Mouse (Mus musculus) CH12.LX (cell line): ENCODE data around the gene Plekhm1. TPM values are rescaled to one million over a fixed set of nuclear protein-coding genes. Genes with fewer than 3 reads are reported as not detected.

Experiments used
- DNase-seq: peaks from one replicate; pipeline ENCODE4 v3.0.0-alpha.2; 2013; ENCODE audit errors: extremely low read depth
- H3K27ac ChIP-seq: 2 replicates; pipeline ENCODE4 v1.5.1; 2012; ENCODE audit warnings: low read depth, mild to moderate bottlenecking, control low read depth, moderate library complexity; ENCODE audit not compliant: insufficient read depth
- H3K27me3 ChIP-seq: replicated peaks from 2 replicates; pipeline ENCODE3; 2012; ENCODE audit warnings: inconsistent platforms
- H3K36me3 ChIP-seq, 2 experiments: replicated peaks in 1 of 2; 2 replicates each; pipeline versions ENCODE3 to v1.6.1; 2012; ENCODE audit warnings: inconsistent platforms in 1 of 2, low read length in 1 of 2, mild to moderate bottlenecking in 1 of 2, mixed read lengths in 1 of 2, moderate library complexity in 1 of 2; ENCODE audit not compliant: control insufficient read depth in 1 of 2, insufficient read depth in 1 of 2
- H3K4me1 ChIP-seq, 2 experiments: 2 replicates each; pipeline ENCODE4 v1.6.1; 2012; ENCODE audit warnings: inconsistent platforms in 1 of 2, moderate library complexity in 1 of 2; ENCODE audit not compliant: insufficient read depth in 2 of 2, control insufficient read depth in 1 of 2
- H3K4me2 ChIP-seq: 2 replicates; pipeline ENCODE4 v1.6.1; 2012; ENCODE audit warnings: low read depth, mild to moderate bottlenecking, control low read depth; ENCODE audit not compliant: poor library complexity, insufficient read depth, severe bottlenecking
- H3K4me3 ChIP-seq, 3 experiments: fragments of 150-350 bp in 1 of 3; sonication (generic) in 1 of 3; replicated peaks in 1 of 3; 2 replicates each; pipeline versions ENCODE3 to v1.5.1; 2011 to 2012; ENCODE audit warnings: low read depth in 2 of 3, low read length in 2 of 3, mild to moderate bottlenecking in 2 of 3, moderate library complexity in 2 of 3, control low read depth in 1 of 3, improper control_type of control experiment in 1 of 3, inconsistent platforms in 1 of 3, mixed read lengths in 1 of 3; ENCODE audit not compliant: poor library complexity in 1 of 3
- H3K79me2 ChIP-seq: replicated peaks from 2 replicates; pipeline ENCODE4 v1.6.1; 2012; ENCODE audit warnings: mild to moderate bottlenecking, moderate library complexity; ENCODE audit not compliant: control insufficient read depth, poor library complexity, insufficient read depth, severe bottlenecking; ENCODE audit errors: extremely low read depth
- H3K9ac ChIP-seq: 2 replicates; pipeline ENCODE4 v1.6.1; 2012; ENCODE audit warnings: low read depth, mild to moderate bottlenecking, control low read depth, moderate library complexity; ENCODE audit not compliant: insufficient read depth
- H3K9me3 ChIP-seq: replicated peaks from 2 replicates; pipeline ENCODE3; 2012; ENCODE audit warnings: low read length, inconsistent platforms, mixed read lengths
- CHD1 ChIP-seq: IDR thresholded peaks from 2 replicates; pipeline ENCODE4 v1.6.1; 2012; ENCODE audit warnings: low read depth, low read length, improper control_type of control experiment, inconsistent platforms
- CTCF ChIP-seq, 2 experiments: IDR thresholded peaks in 1 of 2; conservative IDR thresholded peaks in 1 of 2; 2 replicates each; pipeline ENCODE4 v1.5.1; 2011 to 2012; ENCODE audit warnings: low read depth in 2 of 2, low read length in 2 of 2, improper control_type of control experiment in 1 of 2, inconsistent platforms in 1 of 2, mild to moderate bottlenecking in 1 of 2, moderate library complexity in 1 of 2
- ELF1 ChIP-seq: IDR thresholded peaks from 2 replicates; pipeline ENCODE4 v1.6.1; 2014; ENCODE audit warnings: low read depth, mild to moderate bottlenecking, inconsistent platforms, low read length, improper control_type of control experiment
- EP300 ChIP-seq: IDR thresholded peaks from 2 replicates; pipeline ENCODE4 v1.6.1; 2011; ENCODE audit warnings: low read length, improper control_type of control experiment
- HCFC1 ChIP-seq: IDR thresholded peaks from 2 replicates; pipeline ENCODE4 v1.6.1; 2012; ENCODE audit warnings: low read depth, mild to moderate bottlenecking, inconsistent platforms, low read length, improper control_type of control experiment
- MAX ChIP-seq: IDR thresholded peaks from 2 replicates; pipeline ENCODE4 v1.6.1; 2011; ENCODE audit warnings: low read length, improper control_type of control experiment
- MEF2A ChIP-seq: IDR thresholded peaks from 2 replicates; pipeline ENCODE4 v1.6.1; 2014; ENCODE audit warnings: low read depth, mild to moderate bottlenecking, inconsistent platforms, low read length, improper control_type of control experiment, borderline replicate concordance
- MYC ChIP-seq: IDR thresholded peaks from 2 replicates; pipeline ENCODE4 v1.6.1; 2011; ENCODE audit warnings: low read depth, mild to moderate bottlenecking, improper control_type of control experiment, low read length
- PAX5 ChIP-seq: IDR thresholded peaks from 2 replicates; pipeline ENCODE4 v1.6.1; 2012; ENCODE audit warnings: low read length, inconsistent platforms, mixed read lengths
- POLR2A ChIP-seq: IDR thresholded peaks from 2 replicates; pipeline ENCODE4 v1.6.1; 2011; ENCODE audit warnings: low read depth, mild to moderate bottlenecking, improper control_type of control experiment, low read length
- RCOR1 ChIP-seq: conservative IDR thresholded peaks from 2 replicates; pipeline ENCODE4 v1.6.1; 2012; ENCODE audit warnings: low read depth, mild to moderate bottlenecking, inconsistent platforms, low read length, improper control_type of control experiment
- SIN3A ChIP-seq: IDR thresholded peaks from 2 replicates; pipeline ENCODE4 v1.6.1; 2012; ENCODE audit warnings: low read length, improper control_type of control experiment, inconsistent platforms
- TCF12 ChIP-seq: IDR thresholded peaks from 2 replicates; pipeline ENCODE4 v1.6.1; 2014; ENCODE audit warnings: low read depth, mild to moderate bottlenecking, inconsistent platforms, low read length, improper control_type of control experiment
- ZKSCAN1 ChIP-seq: IDR thresholded peaks from 2 replicates; pipeline ENCODE4 v1.6.1; 2012; ENCODE audit warnings: low read depth, inconsistent platforms, low read length, improper control_type of control experiment, borderline replicate concordance
- ZMIZ1 ChIP-seq: IDR thresholded peaks from 2 replicates; pipeline ENCODE4 v1.6.1; 2012; ENCODE audit warnings: low read depth, mild to moderate bottlenecking, inconsistent platforms, low read length, improper control_type of control experiment
- dilution Hi-C: fragments of 300-500 bp; cut with MboI; formaldehyde crosslinking; loops from 2 replicates; pipeline ENCODE4 v1.14.3; 2020; ENCODE audit warnings: low sequenced_read_pairs; ENCODE audit not compliant: extremely low pct_unique_long_range_greater_than_20kb, extremely low pct_ligation_motif_present
- in situ Hi-C: fragments of 300-500 bp; cut with MboI; formaldehyde crosslinking; loops from 3 replicates; pipeline ENCODE4 v1.14.3; 2019; ENCODE audit warnings: low sequenced_read_pairs, low pct_ligation_motif_present, low pct_unique_long_range_greater_than_20kb, mixed read lengths
- polyA plus RNA-seq: library from polyadenylated mRNA; unstranded; fragments of >175 nt; gene quantifications from 2 replicates; pipeline ENCODE4 v1.2.1, GENCODE M21; 2012; ENCODE audit warnings: low read depth; ENCODE audit not compliant: insufficient read length
- total RNA-seq, 2 experiments: library from RNA; depleted of rRNA; stranded (reverse); fragments of 300-350 nt in 1 of 2; fragments of >200 nt in 1 of 2; gene quantifications; 2 replicates each; pipeline ENCODE4 v1.2.3; 2012 to 2014

The Plekhm1 gene
- total and polyA plus RNA-seq, 3 experiments = 3.5 to 23.2 (median 5.3) TPM

GRCm38 (mm10) chr11:103335561-103335960 lies 76.9 kb downstream of the Plekhm1 start:
- Histone ChIP-seq H3K4me2 (no peak overlapping the region), H3K4me1 (peaks cover 3 to 51% of the 10 kb centered on the region in 2 experiments; a peak in 2 of 4 replicates), H3K27ac (no peak overlapping the region), H3K36me3 (peaks cover 74 to 98% of the 10 kb centered on the region in 2 experiments), H3K79me2 (no peaks in the 10 kb centered on the region), H3K9me3 (no peaks in the 10 kb centered on the region), H3K27me3 (no peaks in the 10 kb centered on the region), H3K4me3 (no peak overlapping the region), H3K9ac (no peak overlapping the region)
- dilution Hi-C loops = no loop called here
- in situ Hi-C loops = loop anchor here (10.0 kb wide), 1 partner anchor 59 kb away; no protein-coding TSS in a partner anchor
- TF ChIP-seq ZKSCAN1 (no peak), ZMIZ1 (no peak), MEF2A (no peak)
- no peak for DNase-seq

GRCm38 (mm10) chr11:103334925-103335324 lies 77.6 kb downstream of the Plekhm1 start:
- no peak for TF ChIP-seq EP300
- TF ChIP-seq RCOR1 = no peak
- TF ChIP-seq HCFC1 = no peak
- no peak for TF ChIP-seq PAX5
- TF ChIP-seq MYC = no peak
- TF ChIP-seq TCF12 = no peak
- no peak for TF ChIP-seq CTCF (conservative IDR thresholded peaks at IDR 0.05 in 1 of 2, IDR thresholded peaks at IDR 0.05 in 1 of 2; ENCODE audit: low read depth in 2 of 2, low read length in 2 of 2)
- no peak for TF ChIP-seq ELF1
- no peak for TF ChIP-seq ZMIZ1
- TF ChIP-seq POLR2A = no peak
- TF ChIP-seq CHD1 = no peak
- TF ChIP-seq SIN3A = no peak
- no peak for TF ChIP-seq MAX
- Histone ChIP-seq H3K79me2 (no peaks in the 10 kb centered on the region), H3K36me3 (peaks cover 70 to 98% of the 10 kb centered on the region in 2 experiments), H3K27me3 (no peaks in the 10 kb centered on the region), H3K4me3 (no peak overlapping the region), H3K4me2 (no peak overlapping the region), H3K27ac (no peak overlapping the region), H3K9ac (no peak overlapping the region), H3K4me1 (peaks cover 3 to 44% of the 10 kb centered on the region in 2 experiments; a peak in 2 of 4 replicates), H3K9me3 (no peaks in the 10 kb centered on the region)
- in situ Hi-C loops (loop anchor here (5.0 to 10.0 kb wide), 2 partner anchors 60 to 132 kb away; no protein-coding TSS in a partner anchor), dilution Hi-C loops (no loop called here)
- no peak for DNase-seq
